Mouse (Mus musculus): ENCODE data around the gene Zfp655. TPM values are rescaled to one million over a fixed set of nuclear protein-coding genes. Genes with fewer than 3 reads are reported as not detected.

The Zfp655 gene
- polyA plus RNA-seq, 1 experiment from 2014 or later, result 45.0 TPM

- Histone ChIP-seq H3K4me2 (ENCODE audit: low read depth, low read length) (no peak overlapping the region), H3K27me3 (ENCODE audit: control insufficient read depth, insufficient read depth, low read length) (no peaks in the 10 kb centered on the region), H3K9ac (replicated peaks; ENCODE audit: low read length) (no peak overlapping the region), H3K4me3 (ENCODE audit: low read depth, low read length) (no peak overlapping the region), H3K9me3 (replicated peaks; ENCODE audit: control insufficient read depth, low read length) (no peaks in the 10 kb centered on the region), H3K27ac (replicated peaks; ENCODE audit: low read depth, low read length) (no peak overlapping the region), H3K36me3 (replicated peaks; ENCODE audit: control insufficient read depth, insufficient read depth, low read depth, low read length) (no peaks in the 10 kb centered on the region; the same call in 1 of the 2 replicates), H3K4me1 (ENCODE audit: control insufficient read depth, insufficient read depth, low read length) (no peaks in the 10 kb centered on the region)
- no peak for DNase-seq (ENCODE audit: low spot score)
- 91% methylated on average over 4 of the region's 4 CpGs for WGBS
- ATAC-seq (replicated peaks; ENCODE audit: insufficient number of reproducible peaks, low FRiP score, low TSS enrichment, low read depth), result no peak
Measured at GRCm38 (mm10) chr5:145212216-145212615, 19.3 kb upstream of the Zfp655 start.

GRCm38 (mm10) chr5:145213505-145213904, 18.0 kb upstream of the Zfp655 start:
- ATAC-seq (replicated peaks; ENCODE audit: insufficient number of reproducible peaks, low FRiP score, low TSS enrichment, low read depth) (no peak), DNase-seq (ENCODE audit: low spot score) (no peak)
- H3K9ac ChIP-seq (replicated peaks; ENCODE audit: low read length), result no peak overlapping the region
- H3K9me3 ChIP-seq (replicated peaks; ENCODE audit: control insufficient read depth, low read length), result no peaks in the 10 kb centered on the region
- H3K4me2 ChIP-seq (ENCODE audit: low read depth, low read length), result no peak overlapping the region
- 92% methylated on average over 3 of the region's 3 CpGs for WGBS
- H3K27ac ChIP-seq (replicated peaks; ENCODE audit: low read depth, low read length), result no peak overlapping the region
- H3K4me1 ChIP-seq (ENCODE audit: control insufficient read depth, insufficient read depth, low read length), result no peaks in the 10 kb centered on the region
- no peak overlapping the region for H3K4me3 ChIP-seq (ENCODE audit: low read depth, low read length)
- no peaks in the 10 kb centered on the region; the same call in 1 of the 2 replicates for H3K36me3 ChIP-seq (replicated peaks; ENCODE audit: control insufficient read depth, insufficient read depth, low read depth, low read length)
- H3K27me3 ChIP-seq (ENCODE audit: control insufficient read depth, insufficient read depth, low read length), result no peaks in the 10 kb centered on the region

- no peak overlapping the region for H3K9ac ChIP-seq (replicated peaks; ENCODE audit: low read length)
- H3K4me2 ChIP-seq (ENCODE audit: low read depth, low read length), result no peak overlapping the region
- ATAC-seq (replicated peaks; ENCODE audit: insufficient number of reproducible peaks, low FRiP score, low TSS enrichment, low read depth) (no peak), DNase-seq (ENCODE audit: low spot score) (no peak)
- no peaks in the 10 kb centered on the region; the same call in 1 of the 2 replicates for H3K36me3 ChIP-seq (replicated peaks; ENCODE audit: control insufficient read depth, insufficient read depth, low read depth, low read length)
- no peaks in the 10 kb centered on the region for H3K27me3 ChIP-seq (ENCODE audit: control insufficient read depth, insufficient read depth, low read length)
- 68% methylated on average over 4 of the region's 4 CpGs for WGBS
- H3K27ac ChIP-seq (replicated peaks; ENCODE audit: low read depth, low read length), result no peak overlapping the region
- no peak overlapping the region for H3K4me3 ChIP-seq (ENCODE audit: low read depth, low read length)
- no peaks in the 10 kb centered on the region for H3K9me3 ChIP-seq (replicated peaks; ENCODE audit: control insufficient read depth, low read length)
- no peaks in the 10 kb centered on the region for H3K4me1 ChIP-seq (ENCODE audit: control insufficient read depth, insufficient read depth, low read length)
Measured at GRCm38 (mm10) chr5:145214679-145215078, 16.8 kb upstream of the Zfp655 start.

- H3K4me3 ChIP-seq (ENCODE audit: low read depth, low read length), result no peak overlapping the region
- no peaks in the 10 kb centered on the region for H3K27me3 ChIP-seq (ENCODE audit: control insufficient read depth, insufficient read depth, low read length)
- DNase-seq (ENCODE audit: low spot score) (no peak), ATAC-seq (replicated peaks; ENCODE audit: insufficient number of reproducible peaks, low FRiP score, low TSS enrichment, low read depth) (no peak)
- H3K27ac ChIP-seq (replicated peaks; ENCODE audit: low read depth, low read length), result no peak overlapping the region
- no peak overlapping the region for H3K9ac ChIP-seq (replicated peaks; ENCODE audit: low read length)
- H3K4me1 ChIP-seq (ENCODE audit: control insufficient read depth, insufficient read depth, low read length), result no peaks in the 10 kb centered on the region
- no peak overlapping the region for H3K4me2 ChIP-seq (ENCODE audit: low read depth, low read length)
- 82% methylated on average over 6 of the region's 6 CpGs for WGBS
- peaks cover 2% of the 10 kb centered on the region; the same call in 1 of the 2 replicates for H3K36me3 ChIP-seq (replicated peaks; ENCODE audit: control insufficient read depth, insufficient read depth, low read depth, low read length)
- H3K9me3 ChIP-seq (replicated peaks; ENCODE audit: control insufficient read depth, low read length), result no peaks in the 10 kb centered on the region
Measured at GRCm38 (mm10) chr5:145217746-145218145, 13.8 kb upstream of the Zfp655 start.

- H3K36me3 ChIP-seq (replicated peaks; ENCODE audit: control insufficient read depth, insufficient read depth, low read depth, low read length), result peaks cover 2% of the 10 kb centered on the region; the same call in 1 of the 2 replicates
- no peaks in the 10 kb centered on the region for H3K27me3 ChIP-seq (ENCODE audit: control insufficient read depth, insufficient read depth, low read length)
- H3K4me3 ChIP-seq (ENCODE audit: low read depth, low read length), result no peak overlapping the region
- ATAC-seq (replicated peaks; ENCODE audit: insufficient number of reproducible peaks, low FRiP score, low TSS enrichment, low read depth), result no peak
- no peak overlapping the region for H3K27ac ChIP-seq (replicated peaks; ENCODE audit: low read depth, low read length)
- H3K4me1 ChIP-seq (ENCODE audit: control insufficient read depth, insufficient read depth, low read length), result no peaks in the 10 kb centered on the region
- H3K9me3 ChIP-seq (replicated peaks; ENCODE audit: control insufficient read depth, low read length), result no peaks in the 10 kb centered on the region
- WGBS, result 93% methylated on average over 21 of the region's 21 CpGs
- no peak for DNase-seq (ENCODE audit: low spot score)
- H3K4me2 ChIP-seq (ENCODE audit: low read depth, low read length), result no peak overlapping the region
- no peak overlapping the region for H3K9ac ChIP-seq (replicated peaks; ENCODE audit: low read length)
Measured at GRCm38 (mm10) chr5:145218206-145218605, 13.3 kb upstream of the Zfp655 start.

- ATAC-seq (replicated peaks; ENCODE audit: insufficient number of reproducible peaks, low FRiP score, low TSS enrichment, low read depth), result no peak
- H3K36me3 ChIP-seq (replicated peaks; ENCODE audit: control insufficient read depth, insufficient read depth, low read depth, low read length), result peaks cover 2% of the 10 kb centered on the region; the same call in 1 of the 2 replicates
- DNase-seq (ENCODE audit: low spot score), result no peak
Measured at GRCm38 (mm10) chr5:145218671-145219070, 12.8 kb upstream of the Zfp655 start.

GRCm38 (mm10) chr5:145219981-145220380, 11.5 kb upstream of the Zfp655 start:
- no peak overlapping the region for H3K9ac ChIP-seq (replicated peaks; ENCODE audit: low read length)
- no peaks in the 10 kb centered on the region for H3K9me3 ChIP-seq (replicated peaks; ENCODE audit: control insufficient read depth, low read length)
- H3K4me2 ChIP-seq (ENCODE audit: low read depth, low read length), result no peak overlapping the region
- no peak overlapping the region for H3K4me3 ChIP-seq (ENCODE audit: low read depth, low read length)
- WGBS, result 91% methylated on average over 8 of the region's 8 CpGs
- H3K27me3 ChIP-seq (ENCODE audit: control insufficient read depth, insufficient read depth, low read length), result no peaks in the 10 kb centered on the region
- peaks cover 2% of the 10 kb centered on the region; the same call in 1 of the 2 replicates for H3K36me3 ChIP-seq (replicated peaks; ENCODE audit: control insufficient read depth, insufficient read depth, low read depth, low read length)
- ATAC-seq (replicated peaks; ENCODE audit: insufficient number of reproducible peaks, low FRiP score, low TSS enrichment, low read depth) (no peak), DNase-seq (ENCODE audit: low spot score) (no peak)
- H3K27ac ChIP-seq (replicated peaks; ENCODE audit: low read depth, low read length), result no peak overlapping the region
- H3K4me1 ChIP-seq (ENCODE audit: control insufficient read depth, insufficient read depth, low read length), result no peaks in the 10 kb centered on the region

More at GRCm38 (mm10) chr5:145218671-145219070, 12.8 kb upstream of the Zfp655 start:
- Histone ChIP-seq H3K4me3 (ENCODE audit: low read depth, low read length) (no peak overlapping the region), H3K9ac (replicated peaks; ENCODE audit: low read length) (no peak overlapping the region), H3K9me3 (replicated peaks; ENCODE audit: control insufficient read depth, low read length) (no peaks in the 10 kb centered on the region), H3K4me1 (ENCODE audit: control insufficient read depth, insufficient read depth, low read length) (no peaks in the 10 kb centered on the region), H3K27ac (replicated peaks; ENCODE audit: low read depth, low read length) (no peak overlapping the region), H3K27me3 (ENCODE audit: control insufficient read depth, insufficient read depth, low read length) (no peaks in the 10 kb centered on the region), H3K4me2 (ENCODE audit: low read depth, low read length) (no peak overlapping the region)
- 93% methylated on average over 20 of the region's 20 CpGs for WGBS

GRCm38 (mm10) chr5:145222840-145223239, 8.7 kb upstream of the Zfp655 start:
- WGBS, result 83% methylated on average over 5 of the region's 5 CpGs
- DNase-seq (ENCODE audit: low spot score) (no peak), ATAC-seq (replicated peaks; ENCODE audit: insufficient number of reproducible peaks, low FRiP score, low TSS enrichment, low read depth) (no peak; the same call in 1 of the 2 replicates)
- Histone ChIP-seq H3K4me3 (ENCODE audit: low read depth, low read length) (no peak overlapping the region), H3K36me3 (replicated peaks; ENCODE audit: control insufficient read depth, insufficient read depth, low read depth, low read length) (peaks cover 2% of the 10 kb centered on the region; the same call in 1 of the 2 replicates), H3K9ac (replicated peaks; ENCODE audit: low read length) (no peak overlapping the region), H3K27ac (replicated peaks; ENCODE audit: low read depth, low read length) (no peak overlapping the region), H3K4me1 (ENCODE audit: control insufficient read depth, insufficient read depth, low read length) (no peaks in the 10 kb centered on the region), H3K9me3 (replicated peaks; ENCODE audit: control insufficient read depth, low read length) (no peaks in the 10 kb centered on the region), H3K4me2 (ENCODE audit: low read depth, low read length) (no peak overlapping the region), H3K27me3 (ENCODE audit: control insufficient read depth, insufficient read depth, low read length) (no peaks in the 10 kb centered on the region)
